Mouse (Mus musculus) CH12.LX (cell line): ENCODE data around the gene Ank3.

Source experiments
- NRF1 ChIP-seq: IDR thresholded peaks from 2 replicates; pipeline ENCODE4 v1.6.1; 2014; ENCODE audit warnings: low read depth, mild to moderate bottlenecking, inconsistent platforms, low read length, improper control_type of control experiment, moderate library complexity
- POLR2A ChIP-seq: IDR thresholded peaks from 2 replicates; pipeline ENCODE4 v1.6.1; 2011; ENCODE audit warnings: low read depth, mild to moderate bottlenecking, improper control_type of control experiment, low read length
- SIN3A ChIP-seq: IDR thresholded peaks from 2 replicates; pipeline ENCODE4 v1.6.1; 2012; ENCODE audit warnings: low read length, improper control_type of control experiment, inconsistent platforms
- SMC3 ChIP-seq: IDR thresholded peaks from 2 replicates; pipeline ENCODE4 v1.6.1; 2011; ENCODE audit warnings: low read depth, low read length, improper control_type of control experiment

DNA sequence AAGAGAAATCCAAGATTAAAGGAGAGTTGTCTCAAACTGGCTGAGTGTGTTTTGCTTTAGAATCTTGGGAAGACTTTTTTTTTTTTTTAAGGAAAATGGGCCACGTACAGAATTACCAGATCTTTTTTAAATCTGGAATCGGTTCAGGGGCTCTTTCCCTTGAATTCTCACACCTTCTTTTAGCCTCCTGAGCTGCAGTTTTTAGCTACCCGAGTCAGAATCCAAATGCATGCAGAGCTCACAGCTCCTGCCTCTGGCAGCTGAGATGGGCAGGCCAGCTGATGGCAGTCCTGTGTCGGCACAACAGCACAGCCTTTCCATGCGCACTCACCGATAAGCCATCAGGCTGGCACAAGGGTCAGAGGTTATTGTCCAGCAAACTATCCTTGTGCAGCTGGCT is 406.0 kb downstream of the Ank3 start:
- TF ChIP-seq NRF1: no peak
- TF ChIP-seq SMC3: no peak
- TF ChIP-seq SIN3A: no peak
- TF ChIP-seq POLR2A: no peak
